Mouse (Mus musculus): ENCODE measurements around the gene Stub1. TPM values are rescaled to one million over a fixed set of nuclear protein-coding genes. Genes with fewer than 3 reads are reported as not detected.

Stub1 gene
- total RNA-seq, 1 experiment from 2014 or later = 74.8 TPM

GRCm38 (mm10) chr17:25801029-25801428, 32.2 kb downstream of the Stub1 start:
- ATAC-seq (ENCODE audit: extremely low read depth, insufficient number of reproducible peaks, low FRiP score, poor library complexity, severe bottlenecking) = peak; percentile 88

GRCm38 (mm10) chr17:25796951-25797369, 36.2 kb downstream of the Stub1 start, which contains the start of gene Metrn:
Gene Metrn, minus strand, starts transcription at chr17:25797136.
- ATAC-seq (ENCODE audit: extremely low read depth, insufficient number of reproducible peaks, low FRiP score, poor library complexity, severe bottlenecking) = peak; percentile 59; the same call in 1 of the 2 replicates

- no peak for ATAC-seq (ENCODE audit: extremely low read depth, insufficient number of reproducible peaks, low FRiP score, poor library complexity, severe bottlenecking)
Measured at GRCm38 (mm10) chr17:25796211-25796771, 36.9 kb downstream of the Stub1 start.

GRCm38 (mm10) chr17:25795609-25796092, 37.6 kb downstream of the Stub1 start, which contains the start of gene AC134908.4:
Gene AC134908.4, minus strand, starts transcription at chr17:25795659.
- no peak for ATAC-seq (ENCODE audit: extremely low read depth, insufficient number of reproducible peaks, low FRiP score, poor library complexity, severe bottlenecking)

GRCm38 (mm10) chr17:25794998-25795397, 38.2 kb downstream of the Stub1 start:
- ATAC-seq (ENCODE audit: extremely low read depth, insufficient number of reproducible peaks, low FRiP score, poor library complexity, severe bottlenecking) = no peak

- ATAC-seq (ENCODE audit: extremely low read depth, insufficient number of reproducible peaks, low FRiP score, poor library complexity, severe bottlenecking) = no peak
Measured at GRCm38 (mm10) chr17:25794197-25794596, 39.0 kb downstream of the Stub1 start.

- ATAC-seq (ENCODE audit: extremely low read depth, insufficient number of reproducible peaks, low FRiP score, poor library complexity, severe bottlenecking) = peak; percentile 33; the same call in 1 of the 2 replicates
Measured at GRCm38 (mm10) chr17:25792615-25793014, 40.6 kb downstream of the Stub1 start, which contains the start of gene Fam173a. Gene Fam173a, minus strand, starts transcription at chr17:25792901.

- peak; percentile 65 for ATAC-seq (ENCODE audit: extremely low read depth, insufficient number of reproducible peaks, low FRiP score, poor library complexity, severe bottlenecking)
Measured at GRCm38 (mm10) chr17:25791843-25792527, 41.2 kb downstream of the Stub1 start.

- no peak for ATAC-seq (ENCODE audit: extremely low read depth, insufficient number of reproducible peaks, low FRiP score, poor library complexity, severe bottlenecking)
Measured at GRCm38 (mm10) chr17:25791320-25791842, 41.8 kb downstream of the Stub1 start.

- ATAC-seq (ENCODE audit: extremely low read depth, insufficient number of reproducible peaks, low FRiP score, poor library complexity, severe bottlenecking) = no peak
Measured at GRCm38 (mm10) chr17:25786781-25787504, 46.3 kb downstream of the Stub1 start.

GRCm38 (mm10) chr17:25786280-25786679, 46.9 kb downstream of the Stub1 start, which contains the start of gene Ccdc78:
Gene Ccdc78, plus strand, starts transcription at chr17:25786580.
- ATAC-seq (ENCODE audit: extremely low read depth, insufficient number of reproducible peaks, low FRiP score, poor library complexity, severe bottlenecking) = no peak

- ATAC-seq (ENCODE audit: extremely low read depth, insufficient number of reproducible peaks, low FRiP score, poor library complexity, severe bottlenecking) = peak; percentile 77
Measured at GRCm38 (mm10) chr17:25785281-25785745, 47.9 kb downstream of the Stub1 start, which contains the start of gene Haghl. Gene Haghl, minus strand, starts transcription at chr17:25785673.

GRCm38 (mm10) chr17:25783861-25784574, 49.2 kb downstream of the Stub1 start:
- ATAC-seq (ENCODE audit: extremely low read depth, insufficient number of reproducible peaks, low FRiP score, poor library complexity, severe bottlenecking) = no peak

GRCm38 (mm10) chr17:25783086-25783485, 50.1 kb downstream of the Stub1 start:
- no peak for ATAC-seq (ENCODE audit: extremely low read depth, insufficient number of reproducible peaks, low FRiP score, poor library complexity, severe bottlenecking)

- ATAC-seq (ENCODE audit: extremely low read depth, insufficient number of reproducible peaks, low FRiP score, poor library complexity, severe bottlenecking) = no peak
Measured at GRCm38 (mm10) chr17:25781339-25781738, 51.9 kb downstream of the Stub1 start.
